Mouse (Mus musculus): ENCODE data around the gene Ucn2.

Ucn2 gene

DNA sequence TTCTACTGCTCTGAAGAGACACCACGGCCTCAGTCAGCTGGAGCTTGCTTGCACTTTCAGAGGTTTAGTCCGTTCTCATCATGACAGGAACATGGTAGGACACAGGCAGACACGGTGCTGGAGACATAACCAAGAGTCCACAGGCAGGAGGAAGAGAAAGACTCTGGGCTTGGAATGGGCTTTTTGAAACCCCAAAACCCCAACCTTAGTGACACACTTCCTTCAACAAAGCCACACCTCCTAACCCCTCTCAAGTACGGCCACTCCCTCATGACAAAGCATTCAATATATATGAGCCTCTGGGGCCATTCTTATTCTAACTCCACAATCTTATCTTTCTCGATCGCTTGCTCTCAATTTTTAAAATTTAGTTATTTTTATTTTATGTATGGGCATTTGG is 46.6 kb downstream of the Ucn2 start:
- DNase-seq = no peak
